In the genomic region with DNA sequence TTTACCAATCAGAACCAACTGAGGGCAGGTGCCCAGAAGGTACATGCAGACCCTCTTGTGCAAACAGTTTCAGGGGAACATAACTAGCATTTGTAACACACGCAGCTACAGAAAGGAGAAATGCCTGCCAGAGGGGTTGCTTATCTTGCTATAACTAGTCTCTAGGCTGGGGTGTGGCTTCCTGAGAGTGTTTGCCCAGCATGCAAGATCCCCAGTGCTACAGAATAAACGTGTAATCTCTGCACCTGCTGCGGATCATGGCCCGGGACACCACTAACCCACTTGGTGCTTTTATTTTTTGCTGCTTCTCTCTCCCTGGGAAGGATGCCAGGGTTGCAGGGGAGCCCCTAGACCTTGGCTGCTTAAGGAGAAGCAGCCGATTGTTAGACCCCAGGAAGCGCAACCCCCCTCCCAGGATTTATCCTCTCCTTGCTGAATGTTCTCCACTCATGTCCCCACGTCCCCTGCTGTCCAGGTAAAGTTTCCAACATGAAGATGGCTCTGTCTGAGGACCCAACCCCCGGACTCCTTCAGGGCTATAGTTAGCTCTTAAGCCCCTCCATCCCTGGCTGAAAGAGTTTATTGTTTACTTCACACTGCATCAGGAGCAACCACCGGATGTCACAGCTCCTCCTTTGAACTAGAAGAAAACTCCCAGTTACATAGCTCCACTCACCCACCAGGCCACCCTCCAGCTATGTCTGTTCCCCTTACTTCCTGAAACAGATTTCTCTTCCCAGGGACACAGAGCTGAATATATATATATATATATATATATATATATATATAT, we compare ENCODE assay signal across 10 mouse cellular contexts. TPM values are rescaled to one million over a fixed set of nuclear protein-coding genes. Genes with fewer than 3 reads are reported as not detected.
A peak's percentile ranks its signal among the peaks of the same experiment; 100 is the strongest.
DNase-seq lines count a peak whose midpoint lies in the region; ATAC-seq and TF ChIP-seq lines count a peak whose summit lies in the region.
"Had no signal": no experiment of that assay in that cellular context is flagged by ENCODE, and none has a peak within 500 bp of the region (broad histone marks: within the 10 kb centered on the region; RNA-seq: fewer than 3 reads in every experiment).

No protein-coding gene starts in this region.

- peaks cover 5% of the 10 kb centered on the region for H3K4me1 ChIP-seq in bone marrow, adult 2 months (ENCODE audit: control insufficient read depth, insufficient read depth, low read length)
- H3K4me1 ChIP-seq in intestine, embryonic 14.5 days (replicated peaks; ENCODE audit: control insufficient read depth, insufficient read depth, low read length), result peaks cover 36% of the 10 kb centered on the region

- H3K9ac ChIP-seq in intestine, embryonic 14.5 days (ENCODE audit: low read length), result no peak overlapping the region

- no peaks in the 10 kb centered on the region for H3K27me3 ChIP-seq in intestine, embryonic 14.5 days (replicated peaks; ENCODE audit: control insufficient read depth, insufficient read depth, low read length)

- no peak for ATAC-seq in intestine, embryonic 14.5 days (replicated peaks; ENCODE audit: low FRiP score, low TSS enrichment, low read depth)
- 0 out of 2 replicates have a peak, but pooled peaks have one; percentile 12 for ATAC-seq in monocyte, adult 5-6 weeks (replicated peaks; ENCODE audit: insufficient number of reproducible peaks, low FRiP score, low TSS enrichment, poor library complexity, severe bottlenecking)
- ATAC-seq: midbrain, embryonic 16.5 days had no signal

- H3K27ac ChIP-seq in bone marrow, adult 2 months (ENCODE audit: control insufficient read depth, insufficient read depth, low read depth, low read length, poor library complexity), result peak overlapping the region; percentile 81
- 0 out of 2 replicates have a peak overlapping the region, but pooled peaks have one; percentile 35 for H3K27ac ChIP-seq in intestine, embryonic 14.5 days (ENCODE audit: low read depth)

- no peak for TF ChIP-seq CTCF in bone marrow, adult 2 months (IDR thresholded peaks at IDR 0.05; ENCODE audit: control insufficient read depth, insufficient read depth, low read length)

- TF ChIP-seq POLR2A in bone marrow, adult 2 months (IDR thresholded peaks at IDR 0.05; ENCODE audit: borderline replicate concordance, control insufficient read depth, low read depth, low read length), result no peak

- no peaks in the 10 kb centered on the region for H3K9me3 ChIP-seq in intestine, embryonic 14.5 days (ENCODE audit: control insufficient read depth, low read length)

- no peaks in the 10 kb centered on the region for H3K36me3 ChIP-seq in intestine, embryonic 14.5 days (ENCODE audit: control insufficient read depth, insufficient read depth, low read length)

- WGBS in bone marrow, adult 2 months, result 8% methylated on average over 9 of the region's 9 CpGs
- WGBS in intestine, embryonic 14.5 days, result 26% methylated on average over 9 of the region's 9 CpGs

- H3K4me2 ChIP-seq in intestine, embryonic 14.5 days (ENCODE audit: low read length), result no peak overlapping the region

- no peak overlapping the region for H3K4me3 ChIP-seq in bone marrow, adult 2 months (replicated peaks; ENCODE audit: control insufficient read depth, low read depth, low read length)
- H3K4me3 ChIP-seq in intestine, embryonic 14.5 days (ENCODE audit: low read depth, low read length), result no peak overlapping the region

- peak; percentile 59 for DNase-seq in CD4-positive helper T cell, adult 2 months (ENCODE audit: low read depth, low spot score)
- DNase-seq in intestine, embryonic 14.5 days (ENCODE audit: low spot score), result no peak
- no peak for DNase-seq in kidney, postnatal 25 days
- no peak for DNase-seq in c-Kit-positive CD71-positive TER-119-positive erythroid progenitor cells, embryonic 14.5 days (ENCODE audit: low spot score)
- no peak for DNase-seq in ovary, postnatal 14 days (ENCODE audit: low spot score)
- no peak for DNase-seq in kidney, adult 18-20 months

RNA-seq across cellular contexts. Expression of a gene that starts 6.7 kb away (rescaled TPM):
- polyA plus RNA-seq in bone marrow, adult 2 months (2011; ENCODE audit: insufficient read depth, insufficient read length, low replicate concordance, missing spikeins), result 0.92 TPM in 1 of 2 replicates, not detected in the other
- polyA plus RNA-seq in intestine, embryonic 14.5 days (2014; fragmentation: Nextera tagmentation; extraction: Ambion mirVana), result 2.4 and 3.3 TPM in 2 replicates
- 0.39 TPM in 1 of 3 replicates, not detected in the others for total RNA-seq in monocyte, adult 5-6 weeks (2017)

RNA-seq across cellular contexts. Expression of a gene that starts 16.2 kb away (rescaled TPM):
- 36.6 and 44.1 TPM in 2 replicates for polyA plus RNA-seq in bone marrow, adult 2 months (2011; ENCODE audit: insufficient read depth, insufficient read length, low replicate concordance, missing spikeins)
- polyA plus RNA-seq in intestine, embryonic 14.5 days (2014; fragmentation: Nextera tagmentation; extraction: Ambion mirVana), result 72.4 and 77.7 TPM in 2 replicates
- total RNA-seq in monocyte, adult 5-6 weeks (2017), result 106 to 120 TPM (median 118 TPM) in 3 replicates

RNA-seq across cellular contexts. Expression of a gene that starts 16.3 kb away (rescaled TPM):
- polyA plus RNA-seq in bone marrow, adult 2 months (2011; ENCODE audit: insufficient read depth, insufficient read length, low replicate concordance, missing spikeins), result 24.2 and 28.6 TPM in 2 replicates
- 21.4 and 24.0 TPM in 2 replicates for polyA plus RNA-seq in intestine, embryonic 14.5 days (2014; fragmentation: Nextera tagmentation; extraction: Ambion mirVana)
- total RNA-seq in monocyte, adult 5-6 weeks (2017), result 23.0 to 41.0 TPM (median 25.3 TPM) in 3 replicates

RNA-seq across cellular contexts. Expression of a gene that starts 25.3 kb away (rescaled TPM):
- polyA plus RNA-seq in bone marrow, adult 2 months (2011; ENCODE audit: insufficient read depth, insufficient read length, low replicate concordance, missing spikeins), result 307 and 314 TPM in 2 replicates
- 1.6 and 1.7 TPM in 2 replicates for polyA plus RNA-seq in intestine, embryonic 14.5 days (2014; fragmentation: Nextera tagmentation; extraction: Ambion mirVana)
- total RNA-seq in monocyte, adult 5-6 weeks (2017), result 5.9 TPM in 1 of 3 replicates, not detected in the others

RNA-seq across cellular contexts. Expression of a gene that starts 28.7 kb away (rescaled TPM):
- polyA plus RNA-seq in bone marrow, adult 2 months (2011; ENCODE audit: insufficient read depth, insufficient read length, low replicate concordance, missing spikeins), result 4.3 and 4.7 TPM in 2 replicates
- 33.5 and 37.0 TPM in 2 replicates for polyA plus RNA-seq in intestine, embryonic 14.5 days (2014; fragmentation: Nextera tagmentation; extraction: Ambion mirVana)
- 0.95 to 2.9 TPM (median 2.3 TPM) in 3 replicates for total RNA-seq in monocyte, adult 5-6 weeks (2017)
- total RNA-seq: gastrocnemius, postnatal 4 days had no signal
